Mouse (Mus musculus): ENCODE data around the gene Fam117b. TPM values are rescaled to one million over a fixed set of nuclear protein-coding genes. Genes with fewer than 3 reads are reported as not detected.

Fam117b gene
- polyA plus RNA-seq, 1 experiment from 2014 or later: 9.1 TPM

DNA sequence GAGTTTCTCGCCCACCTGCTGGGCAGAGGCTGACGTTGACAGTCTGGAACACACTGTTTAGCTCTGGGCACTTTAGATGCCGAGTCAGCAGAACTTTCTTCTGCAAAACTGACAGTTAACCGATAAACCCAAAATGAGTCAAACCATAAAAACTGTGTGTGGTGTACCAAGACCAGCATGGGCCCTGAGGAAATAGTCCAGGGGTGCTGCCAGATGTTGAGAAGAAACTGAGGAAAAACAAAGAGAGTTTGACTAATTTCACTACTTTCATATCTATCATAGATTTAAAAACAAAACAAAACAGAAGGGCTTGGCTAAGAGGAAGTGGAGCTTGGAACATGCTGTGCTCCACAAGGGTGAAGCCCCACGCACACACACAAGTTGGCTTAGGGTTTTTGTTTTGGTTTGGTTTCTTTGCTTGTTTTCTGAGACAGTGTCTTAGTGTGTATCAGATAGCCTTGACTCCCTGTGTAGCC lies 103.4 kb downstream of the Fam117b start:
- Histone ChIP-seq H3K9me3 (no peaks in the 10 kb centered on the region), H3K27me3 (ENCODE audit: poor library complexity, severe bottlenecking) (no peaks in the 10 kb centered on the region), H3K4me1 (no peaks in the 10 kb centered on the region), H3K27ac (no peak overlapping the region), H3K4me3 (no peak overlapping the region), H3K36me3 (replicated peaks) (no peaks in the 10 kb centered on the region)
- DNase-seq (ENCODE audit: extremely low spot score, low spot score): no peak
- 82% methylated on average over 5 of the region's 5 CpGs for WGBS

DNA sequence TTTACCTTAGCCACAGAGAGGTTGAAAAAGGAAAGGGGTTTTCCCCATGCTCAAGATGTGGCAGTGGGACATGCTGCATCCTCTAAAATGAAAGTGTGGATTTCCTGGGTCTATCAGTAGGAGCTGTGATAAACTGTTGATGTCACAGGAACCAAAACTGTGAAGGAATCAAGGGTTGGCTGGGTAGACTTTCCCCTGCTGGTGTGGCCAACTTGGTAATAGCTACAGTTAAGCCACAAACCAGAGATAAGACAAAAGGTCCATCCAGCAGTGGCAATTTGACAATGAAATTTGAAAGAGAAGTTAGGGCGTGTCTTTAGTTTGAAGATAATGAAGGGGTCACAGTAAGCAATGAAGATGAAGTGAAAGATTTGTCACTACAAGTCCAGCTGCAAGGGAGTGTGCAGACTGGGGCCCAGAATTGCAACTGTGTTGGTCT lies 104.2 kb downstream of the Fam117b start:
- 90% methylated on average over 1 of the region's 1 CpGs for WGBS
- DNase-seq (ENCODE audit: extremely low spot score, low spot score): no peak
- no peaks in the 10 kb centered on the region for H3K27me3 ChIP-seq (ENCODE audit: poor library complexity, severe bottlenecking)
- H3K36me3 ChIP-seq (replicated peaks): no peaks in the 10 kb centered on the region
- no peaks in the 10 kb centered on the region for H3K9me3 ChIP-seq
- H3K4me3 ChIP-seq: no peak overlapping the region
- no peaks in the 10 kb centered on the region for H3K4me1 ChIP-seq
- no peak overlapping the region for H3K27ac ChIP-seq

Other genes starting within 250 kb of the Fam117b start
- gene Sumo1, start 242.2 kb upstream of the Fam117b start, polyA plus RNA-seq (2016; fragmentation: Nextera tagmentation; extraction: Ambion mirVana): 560 and 574 TPM in 2 replicates
- gene Nop58, start 228.0 kb upstream of the Fam117b start, polyA plus RNA-seq (2016; fragmentation: Nextera tagmentation; extraction: Ambion mirVana): 355 and 367 TPM in 2 replicates
- 5.4 and 5.9 TPM in 2 replicates for gene Bmpr2, start 149.6 kb upstream of the Fam117b start, polyA plus RNA-seq (2016; fragmentation: Nextera tagmentation; extraction: Ambion mirVana)
- gene Ica1l, start 130.2 kb downstream of the Fam117b start, polyA plus RNA-seq (2016; fragmentation: Nextera tagmentation; extraction: Ambion mirVana): 0.97 and 1.3 TPM in 2 replicates
- gene Carf, start 185.2 kb downstream of the Fam117b start, polyA plus RNA-seq (2016; fragmentation: Nextera tagmentation; extraction: Ambion mirVana): 5.3 and 5.8 TPM in 2 replicates
- gene Wdr12, start 185.6 kb downstream of the Fam117b start, polyA plus RNA-seq (2016; fragmentation: Nextera tagmentation; extraction: Ambion mirVana): 71.9 and 74.4 TPM in 2 replicates

Data from forebrain, embryonic 10.5 days (tissue).